Mouse (Mus musculus) kidney, adult 2 months (tissue): Measurements from ENCODE around the gene Ski. TPM values are rescaled to one million over a fixed set of nuclear protein-coding genes. Genes with fewer than 3 reads are reported as not detected.

Experiments used
- DNase-seq: peaks from one replicate; pipeline ENCODE4 v3.0.0; 2021
- H3K27ac ChIP-seq: fragments of 200-500 bp; 2 replicates; pipeline ENCODE4 v1.5.1; 2012; ENCODE audit warnings: low read depth, low read length, control low read depth, inconsistent platforms; ENCODE audit not compliant: insufficient read depth
- H3K27me3 ChIP-seq: fragments of 200-500 bp; replicated peaks from 2 replicates; pipeline ENCODE4 v1.6.1; 2012; ENCODE audit warnings: mild to moderate bottlenecking, moderate library complexity, low read length, inconsistent platforms; ENCODE audit not compliant: control insufficient read depth, insufficient read depth
- H3K36me3 ChIP-seq: fragments of 200-500 bp; 2 replicates; pipeline ENCODE4 v1.6.1; 2012; ENCODE audit warnings: mild to moderate bottlenecking, moderate library complexity, low read length, inconsistent platforms; ENCODE audit not compliant: control insufficient read depth, insufficient read depth
- H3K4me1 ChIP-seq: fragments of 200-500 bp; 2 replicates; pipeline ENCODE4 v1.6.1; 2011; ENCODE audit warnings: low read length; ENCODE audit not compliant: control insufficient read depth, insufficient read depth
- H3K4me3 ChIP-seq: fragments of 200-500 bp; 2 replicates; pipeline ENCODE4 v1.5.1; 2011; ENCODE audit warnings: mild to moderate bottlenecking, low read depth, low read length, control low read depth; ENCODE audit not compliant: insufficient read depth
- CTCF ChIP-seq: fragments of 200-500 bp; conservative IDR thresholded peaks from 2 replicates; pipeline ENCODE4 v1.5.1; 2011; ENCODE audit warnings: low read depth, mild to moderate bottlenecking, control low read depth, low read length, moderate library complexity, mixed read lengths; ENCODE audit not compliant: insufficient read depth, insufficient read length
- POLR2A ChIP-seq: fragments of 200-500 bp; IDR thresholded peaks from one replicate; pipeline ENCODE4 v1.6.1; 2011; ENCODE audit warnings: low read depth, low read length, control low read depth
- WGBS: fragments of 180-500 bp; shearing (Covaris S2); methylation state at CpG from one replicate; pipeline ENCODE4 v1.1.7; 2018; 5-methylcytosine and 5-hydroxymethylcytosine counted together
- polyA plus RNA-seq: library from polyadenylated mRNA; depleted of rRNA; stranded (reverse); fragments of >200 nt; gene quantifications from 2 replicates; pipeline ENCODE4 v1.2.3, GENCODE M21; 2012

Ski gene
- polyA plus RNA-seq, 1 experiment = 40.4 TPM

DNA sequence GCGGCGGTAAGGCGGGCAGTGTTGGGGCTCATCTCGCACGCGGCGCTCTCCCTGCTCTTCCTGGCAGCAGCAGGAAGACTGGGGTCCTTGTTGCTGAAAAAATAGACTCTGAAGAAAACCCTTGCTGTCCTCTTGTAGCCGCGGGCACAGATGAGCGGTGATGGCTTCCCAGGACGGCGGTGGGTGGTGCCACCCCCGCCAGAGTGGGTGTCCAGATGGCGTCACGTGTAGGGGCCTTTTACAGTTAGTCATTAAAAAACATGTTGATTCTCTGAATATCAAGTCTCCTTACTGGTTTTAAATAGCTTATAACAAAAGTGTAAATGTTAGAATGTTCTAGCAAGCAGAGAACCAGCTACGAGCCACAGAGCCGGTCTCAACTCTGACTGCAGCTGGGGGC lies 65.7 kb downstream of the Ski start:
- 88% methylated on average over 17 of the region's 17 CpGs for WGBS
- Histone ChIP-seq H3K36me3 (no peaks in the 10 kb centered on the region; the same call in 1 of the 2 replicates), H3K27me3 (no peaks in the 10 kb centered on the region), H3K4me1 (peaks cover 8% of the 10 kb centered on the region), H3K27ac (no peak overlapping the region), H3K4me3 (no peak overlapping the region)
- DNase-seq = no peak
- TF ChIP-seq CTCF (no peak), POLR2A (no peak)

DNA sequence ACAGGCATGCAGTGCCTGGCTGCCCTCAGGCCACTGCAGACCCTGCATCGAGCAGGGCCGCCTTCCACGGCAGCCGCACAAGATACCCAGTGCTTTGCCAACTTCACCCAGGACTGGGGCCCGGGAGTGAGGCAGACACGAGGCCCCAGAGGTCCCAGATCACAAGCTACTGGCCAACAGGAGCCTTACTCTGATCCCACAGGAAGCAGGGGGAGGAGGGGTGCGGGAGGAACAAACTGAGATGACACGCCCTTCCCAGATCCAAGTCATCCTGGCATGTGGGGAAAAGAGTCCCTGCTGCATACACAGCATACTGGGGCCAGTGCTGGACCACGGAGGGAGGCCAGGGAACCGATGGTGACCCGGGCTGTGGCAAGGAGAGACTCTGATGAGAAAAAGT lies 67.4 kb downstream of the Ski start:
- 42% methylated on average over 11 of the region's 11 CpGs for WGBS
- no peaks in the 10 kb centered on the region for H3K27me3 ChIP-seq
- peaks cover 11% of the 10 kb centered on the region for H3K4me1 ChIP-seq
- peak; percentile 64 for DNase-seq
- H3K4me3 ChIP-seq = no peak overlapping the region
- no peak overlapping the region for H3K27ac ChIP-seq
- no peak for TF ChIP-seq CTCF
- no peak for TF ChIP-seq POLR2A
- no peaks in the 10 kb centered on the region; the same call in 1 of the 2 replicates for H3K36me3 ChIP-seq

DNA sequence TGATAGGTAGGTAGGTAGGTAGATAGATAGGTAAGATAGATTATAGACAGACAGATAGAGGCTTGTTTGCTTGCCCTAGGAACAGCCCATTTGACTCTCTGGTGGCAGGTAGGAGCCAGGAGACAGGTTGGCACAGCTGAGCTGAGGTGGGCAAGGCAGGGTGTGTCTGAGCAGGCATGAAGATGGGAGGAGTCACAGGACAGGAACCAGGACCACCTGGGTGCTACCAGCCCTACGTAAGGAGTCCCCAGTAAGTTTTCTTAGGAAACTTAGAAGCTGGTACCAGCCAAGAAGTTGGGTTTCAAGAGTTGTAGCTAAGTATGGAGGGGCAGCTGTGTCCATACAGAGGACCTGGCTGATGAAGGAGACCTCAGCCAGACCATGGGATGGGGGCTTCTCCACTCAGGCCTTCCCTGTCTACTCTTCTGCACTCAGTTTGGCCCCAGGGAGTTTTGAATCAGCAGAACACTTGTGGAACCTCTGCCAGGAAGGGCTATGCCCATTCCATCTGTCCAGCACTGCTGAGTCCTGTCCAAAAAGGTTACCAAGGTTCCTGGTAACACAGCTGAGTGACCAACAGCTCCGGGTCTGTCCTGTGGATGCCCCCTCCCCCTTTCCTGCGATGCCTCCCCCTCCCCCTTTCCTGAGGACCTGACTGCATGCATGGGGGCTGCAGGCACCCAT lies 68.9 kb downstream of the Ski start:
- no peak overlapping the region for H3K4me3 ChIP-seq
- peaks cover 23% of the 10 kb centered on the region for H3K4me1 ChIP-seq
- H3K36me3 ChIP-seq = no peaks in the 10 kb centered on the region; the same call in 1 of the 2 replicates
- WGBS = 56% methylated on average over 3 of the region's 3 CpGs
- H3K27ac ChIP-seq = no peak overlapping the region
- DNase-seq = no peak
- no peaks in the 10 kb centered on the region for H3K27me3 ChIP-seq
- TF ChIP-seq POLR2A (no peak), CTCF (no peak)

DNA sequence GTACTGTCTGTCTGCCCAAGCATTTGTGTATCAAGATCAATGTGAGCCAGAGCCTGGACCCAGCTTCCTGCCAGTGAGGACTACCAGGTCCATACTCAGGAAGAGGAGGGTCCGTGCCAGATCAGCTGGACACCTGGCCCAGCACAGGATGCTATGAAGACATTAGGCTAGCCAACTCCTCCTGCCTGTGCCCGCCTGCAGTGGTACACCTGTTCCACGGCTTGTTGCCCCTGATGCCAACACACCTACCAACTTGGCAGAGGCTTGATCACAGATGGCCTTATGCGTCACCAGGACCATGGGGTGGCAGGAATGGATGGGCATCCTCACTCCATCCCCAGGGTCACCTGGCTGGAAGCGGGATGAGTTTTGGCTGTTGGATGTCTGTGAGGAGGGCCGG lies 69.9 kb downstream of the Ski start:
- Histone ChIP-seq H3K4me3 (no peak overlapping the region), H3K27me3 (no peaks in the 10 kb centered on the region), H3K27ac (no peak overlapping the region), H3K4me1 (peaks cover 29% of the 10 kb centered on the region), H3K36me3 (no peaks in the 10 kb centered on the region)
- TF ChIP-seq POLR2A = no peak
- TF ChIP-seq CTCF = no peak
- WGBS = 87% methylated on average over 6 of the region's 6 CpGs
- no peak for DNase-seq

DNA sequence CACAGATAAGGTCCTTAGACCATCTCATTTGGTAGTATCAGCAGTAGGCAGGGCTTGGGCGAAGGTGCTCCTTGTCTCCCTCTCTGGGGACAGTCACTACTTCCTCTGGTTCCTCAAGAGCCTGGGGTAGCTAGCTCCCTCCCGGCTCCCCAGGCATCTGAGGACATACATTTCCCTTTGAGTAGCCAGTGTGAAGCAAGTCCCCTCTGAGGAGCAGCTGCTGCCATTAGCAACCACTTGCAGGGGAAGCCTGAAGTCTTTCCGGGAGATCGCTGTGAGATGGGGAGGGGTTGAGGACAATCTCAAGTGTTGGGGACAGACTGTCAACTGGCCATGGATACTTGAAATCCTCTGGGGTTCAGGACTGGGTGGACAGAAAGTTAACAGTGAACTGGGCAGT lies 70.5 kb downstream of the Ski start:
- Histone ChIP-seq H3K36me3 (no peaks in the 10 kb centered on the region), H3K4me1 (peaks cover 29% of the 10 kb centered on the region), H3K27me3 (no peaks in the 10 kb centered on the region), H3K4me3 (no peak overlapping the region), H3K27ac (no peak overlapping the region)
- DNase-seq = no peak
- WGBS = 62% methylated on average over 4 of the region's 4 CpGs
- TF ChIP-seq CTCF = no peak
- no peak for TF ChIP-seq POLR2A

DNA sequence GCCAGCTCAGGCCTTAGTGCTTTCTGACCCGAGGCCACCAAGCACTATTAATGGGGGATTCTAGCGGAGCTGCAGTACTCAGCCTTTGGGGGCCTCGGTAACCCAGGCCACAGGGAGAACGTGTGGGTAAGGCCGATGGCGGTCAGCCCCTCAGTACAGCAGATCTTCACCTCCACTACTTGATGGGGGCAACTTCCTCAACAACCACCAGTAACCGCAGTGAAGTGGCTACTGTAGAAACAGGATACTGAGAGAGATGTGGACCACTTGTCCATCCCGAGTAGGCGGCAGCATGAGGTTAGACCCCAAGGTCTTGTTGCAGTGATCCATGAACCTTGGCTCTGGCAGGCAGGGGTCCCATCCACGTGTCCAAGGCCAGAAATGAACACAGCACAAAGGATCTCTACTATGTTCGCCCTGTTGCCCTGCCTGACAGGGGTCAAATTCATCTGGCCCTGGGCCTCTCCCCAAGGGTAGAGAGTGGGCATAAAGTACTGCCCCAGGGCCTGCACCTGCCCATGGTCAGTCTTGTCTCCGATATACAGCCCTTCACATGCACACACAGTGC lies 71.1 kb downstream of the Ski start:
- H3K27ac ChIP-seq = peak overlapping the region; percentile 88
- H3K27me3 ChIP-seq = no peaks in the 10 kb centered on the region
- no peak for TF ChIP-seq POLR2A
- TF ChIP-seq CTCF = no peak
- peaks cover 29% of the 10 kb centered on the region for H3K4me1 ChIP-seq
- H3K4me3 ChIP-seq = peak overlapping the region; percentile 64
- no peak for DNase-seq
- 41% methylated on average over 12 of the region's 12 CpGs for WGBS
- no peaks in the 10 kb centered on the region for H3K36me3 ChIP-seq

DNA sequence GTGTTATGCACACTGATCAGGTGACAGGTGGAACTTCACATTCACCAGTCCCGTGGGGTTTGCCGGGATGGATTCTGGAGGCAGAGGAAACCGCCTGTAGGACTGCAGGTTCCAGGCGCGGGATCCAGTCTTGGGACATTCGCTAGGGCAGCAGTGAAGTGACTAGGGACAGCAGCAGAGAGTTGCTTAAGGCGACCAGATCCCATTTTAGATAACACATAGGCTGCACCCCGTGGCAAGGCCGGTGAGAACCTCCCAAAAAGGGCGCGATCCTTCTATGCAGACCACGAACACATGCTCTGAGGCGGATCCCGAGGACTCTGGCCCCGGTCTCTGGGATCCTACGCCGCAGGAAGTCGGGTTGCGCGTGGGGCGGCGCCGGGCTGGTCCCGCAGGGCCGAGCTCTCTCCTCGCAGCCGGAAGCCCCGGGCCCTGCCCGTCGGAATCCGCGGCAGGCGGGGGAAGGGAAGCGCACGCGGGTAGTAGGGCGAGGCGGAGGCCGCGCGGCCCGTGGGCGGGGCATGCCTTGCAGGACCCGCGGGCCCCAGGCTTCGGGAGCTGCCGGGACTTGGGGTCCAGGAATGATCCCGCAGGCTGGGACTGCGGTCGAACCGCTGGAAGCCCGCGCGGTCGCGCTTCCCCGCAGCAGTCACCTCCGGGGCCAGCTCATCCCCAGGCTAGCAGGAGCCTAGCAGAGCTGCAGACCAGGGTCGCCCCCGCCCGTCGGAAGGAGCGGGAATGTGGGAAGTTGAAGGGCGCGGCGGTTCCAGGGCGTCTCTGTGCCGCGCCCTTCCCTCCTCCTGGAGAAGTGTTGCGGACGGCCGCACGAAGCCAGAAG lies 71.9 kb downstream of the Ski start:
- H3K4me3 ChIP-seq = peak overlapping the region; percentile 64
- no peak for TF ChIP-seq POLR2A
- TF ChIP-seq CTCF = no peak
- H3K27me3 ChIP-seq = no peaks in the 10 kb centered on the region
- peak overlapping the region; percentile 88 for H3K27ac ChIP-seq
- no peaks in the 10 kb centered on the region for H3K36me3 ChIP-seq
- 4% methylated on average over 67 of the region's 73 CpGs for WGBS
- peak; percentile 95 for DNase-seq
- H3K4me1 ChIP-seq = peaks cover 29% of the 10 kb centered on the region
